Mouse (Mus musculus): ENCODE data around the gene Ube4b. TPM values are rescaled to one million over a fixed set of nuclear protein-coding genes. Genes with fewer than 3 reads are reported as not detected.

Gene Ube4b
- total RNA-seq, 2 experiments from 2014 or later = 100 to 102 TPM

DNA sequence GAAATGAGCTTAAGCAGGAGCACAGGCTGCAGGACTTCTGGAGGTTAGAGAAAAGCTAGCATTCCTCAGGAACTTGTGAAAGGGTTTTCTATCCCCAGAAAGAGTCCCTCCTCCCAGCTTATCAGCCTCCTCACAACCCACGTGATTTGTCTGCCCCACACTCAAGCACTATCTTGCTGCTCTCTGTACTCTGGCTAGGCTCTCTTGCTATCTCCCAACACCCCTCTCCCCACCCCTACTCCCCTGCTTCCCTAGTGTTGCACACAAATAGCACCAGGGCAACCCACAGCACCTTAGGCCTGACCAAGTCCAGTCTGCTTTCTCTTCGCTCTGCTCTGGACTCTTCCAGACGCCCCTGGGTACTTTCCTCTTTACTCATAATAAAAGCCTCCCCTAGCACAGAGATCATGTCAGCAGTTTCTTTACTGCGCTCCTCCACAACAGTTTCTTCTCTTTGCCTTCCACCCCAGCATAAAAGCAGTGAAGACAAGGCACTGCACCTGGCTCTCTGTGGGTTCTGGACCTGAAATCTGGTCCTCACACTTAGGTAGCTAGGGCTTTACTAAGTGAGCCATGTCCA lies 27.1 kb downstream of the Ube4b start:
- intact Hi-C loops (cut with DNase I) = no loop called here
- no peak for DNase-seq (ENCODE audit: low spot score in 2 of 2)

GRCm38 (mm10) chr4:149398181-149398735 lies 28.3 kb downstream of the Ube4b start:
- DNase-seq (ENCODE audit: low spot score in 2 of 2) = no peak
- intact Hi-C loops (cut with DNase I) = no loop called here

DNA sequence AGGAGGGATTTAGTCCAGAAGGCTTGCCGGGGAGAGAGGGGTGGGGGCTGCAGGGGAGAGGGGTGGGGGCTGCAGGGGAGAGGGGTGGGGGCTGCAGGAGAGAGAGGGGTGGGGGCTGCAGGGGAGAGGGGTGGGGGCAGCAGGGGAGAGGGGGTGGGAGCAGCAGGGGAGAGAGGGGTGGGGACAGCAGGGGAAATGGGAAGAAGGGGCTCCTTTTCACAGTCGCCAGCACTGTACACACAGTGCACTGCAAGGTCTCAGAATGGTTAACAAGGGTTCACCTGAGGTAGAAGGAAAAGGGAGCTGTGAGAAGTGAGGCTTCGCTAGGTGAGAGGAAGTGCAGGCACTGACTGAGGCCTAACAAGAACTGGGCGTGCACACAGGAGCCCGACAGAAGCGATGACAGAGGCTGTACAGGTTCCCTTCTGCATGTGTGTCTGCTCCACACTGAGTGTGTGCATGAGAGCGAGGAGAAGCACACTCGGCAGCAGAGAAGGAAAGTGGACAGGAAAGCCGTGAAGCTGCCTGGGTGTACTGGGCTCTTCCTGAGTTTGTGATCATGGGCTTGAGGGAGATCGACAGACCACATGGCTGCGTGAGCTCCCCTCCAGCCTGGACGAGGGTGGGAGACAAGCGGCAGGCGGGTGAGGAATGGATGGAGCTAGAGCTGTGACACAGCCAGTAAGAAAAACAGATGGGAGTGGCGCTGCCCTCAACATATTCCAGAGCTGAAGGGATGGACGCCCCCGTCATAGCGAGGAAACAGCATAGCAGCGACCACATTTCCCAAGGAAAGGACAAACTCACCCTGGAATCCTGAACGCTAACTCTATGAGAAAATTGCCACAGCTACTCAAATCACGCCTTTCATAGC lies 29.9 kb downstream of the Ube4b start:
- peak; percentile 38 to 52 for DNase-seq (ENCODE audit: low spot score in 2 of 2)
- intact Hi-C loops (cut with DNase I) = no loop called here

DNA sequence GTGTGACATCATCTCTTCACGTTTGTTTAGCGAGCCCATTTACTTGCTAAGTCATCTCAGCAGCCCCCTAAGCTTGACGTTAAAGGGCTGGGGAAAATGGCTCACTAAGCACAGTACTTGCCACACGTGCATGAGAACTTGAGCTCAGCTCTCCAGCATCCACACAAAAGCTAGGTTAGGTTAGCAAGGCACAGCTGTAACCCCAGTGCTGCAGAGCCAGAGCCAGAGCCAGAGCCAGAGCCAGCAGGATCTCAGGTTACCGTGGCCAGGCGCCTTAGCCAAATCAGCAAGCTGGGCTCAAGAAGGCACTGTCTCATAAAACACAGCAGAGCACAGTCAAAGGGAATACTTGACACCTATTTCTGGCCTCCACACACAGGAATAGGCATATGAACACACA lies 31.0 kb downstream of the Ube4b start:
- intact Hi-C loops (cut with DNase I) = no loop called here
- no peak for DNase-seq (ENCODE audit: low spot score in 2 of 2)

DNA sequence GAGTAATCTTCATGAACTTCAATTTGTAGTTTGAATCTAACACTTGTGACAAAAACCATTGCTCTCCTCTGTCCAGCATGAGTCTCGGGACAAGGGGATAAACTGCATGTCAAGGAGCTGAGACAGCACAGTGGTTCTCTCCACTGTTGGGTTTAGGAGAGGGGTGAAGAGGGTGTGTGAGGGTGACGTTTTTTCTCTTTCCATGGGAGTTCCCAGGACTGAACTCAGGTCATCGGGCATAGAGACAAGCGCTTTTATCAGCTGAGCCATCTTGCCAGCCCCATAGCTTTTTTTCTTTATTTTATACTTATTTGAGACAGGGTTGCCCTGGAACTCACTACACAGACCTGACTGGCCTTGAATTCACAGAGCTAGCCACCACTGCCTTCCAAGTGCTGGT lies 32.3 kb downstream of the Ube4b start:
- no peak for DNase-seq (ENCODE audit: low spot score in 2 of 2)
- intact Hi-C loops (cut with DNase I) = no loop called here

GRCm38 (mm10) chr4:149393311-149393995 lies 33.1 kb downstream of the Ube4b start:
- intact Hi-C loops (cut with DNase I) = no loop called here
- no peak for DNase-seq (ENCODE audit: low spot score in 2 of 2)

DNA sequence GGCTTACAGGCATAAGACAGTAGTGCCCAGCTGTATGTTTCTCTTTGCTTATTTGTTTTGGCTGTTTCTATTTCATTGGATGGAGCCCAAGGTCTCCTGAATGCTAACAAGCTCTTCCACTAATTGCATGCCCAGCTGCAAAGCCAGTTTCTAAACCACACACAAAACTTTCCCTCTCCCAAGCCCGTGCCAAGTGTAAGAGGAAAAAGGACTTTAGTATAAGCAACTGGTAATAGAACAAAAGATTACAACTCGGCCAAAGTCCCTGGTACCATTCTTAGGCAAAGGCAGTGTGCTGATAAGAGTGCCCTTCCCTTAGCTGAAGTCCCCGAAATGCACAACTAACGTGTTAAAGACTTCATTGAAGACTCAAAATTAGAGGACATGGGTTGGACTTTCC lies 34.2 kb downstream of the Ube4b start:
- intact Hi-C loops (cut with DNase I) = no loop called here
- DNase-seq (ENCODE audit: low spot score in 2 of 2) = no peak

- intact Hi-C loops (cut with DNase I) = no loop called here
- no peak for DNase-seq (ENCODE audit: low spot score in 2 of 2)
Observed at GRCm38 (mm10) chr4:149381001-149381400, 45.5 kb downstream of the Ube4b start.

DNA sequence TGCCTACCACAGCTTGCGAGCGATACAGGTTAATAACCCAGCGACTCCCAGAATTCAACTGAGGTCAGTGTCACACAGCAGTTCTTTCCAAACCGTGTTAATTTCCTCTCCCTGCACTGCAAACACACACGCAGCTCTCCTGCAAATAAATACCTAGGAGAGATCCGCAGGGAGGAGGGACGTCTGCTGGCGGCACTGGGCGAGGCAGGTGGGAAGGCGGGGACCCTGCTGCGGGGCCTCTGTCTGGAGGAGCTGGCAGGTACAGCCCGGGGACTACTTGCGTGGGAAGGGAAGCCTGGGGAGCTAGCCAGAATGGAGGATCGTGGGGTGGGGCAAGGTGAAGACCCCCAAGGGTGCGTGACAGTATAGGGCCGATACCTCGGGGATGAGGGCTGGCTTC lies 46.7 kb downstream of the Ube4b start:
- intact Hi-C loops (cut with DNase I) = no loop called here
- no peak for DNase-seq (ENCODE audit: low spot score in 2 of 2)

DNA sequence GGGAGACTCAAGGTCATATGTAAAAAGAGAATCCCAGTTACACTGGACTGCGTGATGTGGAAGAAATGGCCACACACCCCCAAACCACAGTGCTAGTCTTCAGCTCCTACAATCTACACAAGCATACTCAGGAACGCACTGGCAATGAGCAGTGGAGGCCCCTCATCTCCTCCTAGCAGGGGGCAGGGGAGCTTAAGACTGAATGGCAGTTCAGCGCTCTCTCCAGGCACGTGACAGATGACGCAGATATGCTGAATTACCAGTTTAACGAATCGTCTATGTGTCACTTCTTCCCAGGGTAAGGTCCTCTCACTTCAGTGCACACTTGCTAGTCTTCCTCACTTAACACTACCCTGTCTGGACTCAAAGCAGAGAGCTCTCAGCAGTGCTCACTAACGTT lies 47.7 kb downstream of the Ube4b start:
- no peak for DNase-seq (ENCODE audit: low spot score in 2 of 2)
- intact Hi-C loops (cut with DNase I) = no loop called here

DNA sequence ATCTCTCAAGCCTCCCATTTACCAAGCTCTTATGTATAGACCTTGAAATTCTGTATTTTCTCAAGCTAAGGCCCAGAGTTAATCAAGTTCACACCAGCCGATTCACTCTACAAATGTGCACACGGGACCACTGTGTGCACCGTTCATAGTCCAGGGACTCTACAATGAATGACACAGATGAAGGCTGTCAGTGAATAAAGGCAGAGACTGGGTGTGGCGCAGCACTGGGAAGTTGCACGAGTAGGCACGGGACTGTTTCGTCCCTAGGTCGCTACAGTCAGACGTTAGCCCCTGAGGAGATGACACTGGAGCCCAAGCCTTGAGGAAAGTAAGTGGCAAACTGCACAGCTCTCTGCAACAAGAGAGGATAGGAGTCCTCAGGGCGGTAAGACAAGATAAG lies 50.5 kb downstream of the Ube4b start:
- DNase-seq (ENCODE audit: low spot score in 2 of 2) = no peak
- intact Hi-C loops (cut with DNase I) = no loop called here

GRCm38 (mm10) chr4:149374662-149375061 lies 51.9 kb downstream of the Ube4b start:
- no peak for DNase-seq (ENCODE audit: low spot score in 2 of 2)

DNA sequence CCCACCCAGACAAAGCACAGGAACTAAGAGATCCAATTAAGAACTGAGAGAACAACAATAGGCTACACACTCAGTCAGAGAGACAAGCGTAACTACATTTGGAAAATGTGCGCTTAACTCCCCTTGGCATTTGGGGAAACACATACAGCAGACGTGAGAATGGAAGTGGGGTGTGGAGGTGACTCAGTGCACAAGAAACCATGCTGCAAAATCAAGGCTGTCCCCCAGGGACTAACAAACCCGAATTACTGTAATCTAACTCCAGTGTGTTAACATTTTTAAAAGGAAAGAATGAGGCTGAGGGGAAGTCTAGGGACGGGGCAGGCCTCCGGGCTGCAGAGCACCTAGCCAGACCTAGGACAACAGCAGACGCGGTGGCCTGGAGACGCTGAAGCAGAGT lies 52.6 kb downstream of the Ube4b start:
- intact Hi-C loops (cut with DNase I) = loop anchor here (5.0 kb wide), 1 partner anchor 168 kb away; no protein-coding TSS in a partner anchor
- DNase-seq (ENCODE audit: low spot score in 2 of 2) = no peak

More at GRCm38 (mm10) chr4:149374662-149375061, 51.9 kb downstream of the Ube4b start:
- intact Hi-C loops (cut with DNase I) = loop anchor here (5.0 kb wide), 1 partner anchor 168 kb away; no protein-coding TSS in a partner anchor

DNA sequence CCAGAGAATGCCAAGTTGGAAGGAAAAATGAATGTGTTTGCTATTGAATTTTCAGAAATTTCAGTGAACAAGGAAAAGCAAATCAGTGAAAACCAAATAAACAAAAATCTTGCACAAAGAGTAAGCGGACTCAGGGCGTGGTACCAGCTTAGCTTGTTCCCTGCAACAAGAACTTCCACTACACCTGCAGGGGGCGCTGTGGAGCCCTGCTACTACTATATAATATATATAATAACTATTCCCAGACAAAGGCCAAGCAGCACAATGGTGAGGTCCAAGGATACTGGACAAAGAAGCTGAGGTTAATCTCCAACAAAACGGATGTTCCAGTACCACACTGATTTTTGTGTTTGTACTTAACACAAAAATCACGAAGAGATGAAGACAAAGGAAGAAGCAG lies 53.1 kb downstream of the Ube4b start:
- intact Hi-C loops (cut with DNase I) = loop anchor here (5.0 kb wide), 1 partner anchor 169 kb away; no protein-coding TSS in a partner anchor
- DNase-seq (ENCODE audit: low spot score in 2 of 2) = peak; percentile 66 to 69

DNA sequence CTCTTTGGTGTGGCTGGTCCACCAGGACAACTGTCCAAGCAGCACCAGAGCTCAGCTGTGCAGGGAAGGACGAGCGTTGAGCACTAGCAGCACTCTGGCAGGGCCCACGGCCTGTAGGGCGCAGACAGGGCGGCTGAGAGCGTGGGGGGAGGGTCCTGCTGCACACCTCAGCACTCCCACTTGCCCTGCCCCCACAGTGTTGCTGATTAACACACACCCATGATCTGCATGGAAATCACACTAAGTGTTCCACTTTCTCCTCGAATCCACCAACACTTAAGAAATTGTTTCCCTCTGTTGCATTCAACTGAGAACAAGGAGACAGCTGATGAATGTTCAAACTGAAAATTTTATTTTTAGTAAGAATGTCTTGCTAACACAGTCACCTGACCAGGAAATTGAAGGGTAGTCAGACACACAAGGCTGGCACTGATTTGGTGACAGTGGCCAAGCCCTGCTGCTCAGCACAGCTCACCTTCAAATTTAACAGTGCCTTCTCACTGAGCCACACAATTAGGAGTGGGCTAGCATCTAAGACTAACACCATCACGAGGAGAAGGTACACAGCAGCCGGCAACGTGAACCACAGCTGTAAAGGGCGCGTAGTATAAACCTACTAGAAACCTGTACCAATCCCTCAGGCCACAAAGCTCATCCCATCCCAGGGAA lies 60.7 kb downstream of the Ube4b start:
- intact Hi-C loops (cut with DNase I) = no loop called here
- peak; percentile 42 to 64 for DNase-seq (ENCODE audit: low spot score in 2 of 2)

DNA sequence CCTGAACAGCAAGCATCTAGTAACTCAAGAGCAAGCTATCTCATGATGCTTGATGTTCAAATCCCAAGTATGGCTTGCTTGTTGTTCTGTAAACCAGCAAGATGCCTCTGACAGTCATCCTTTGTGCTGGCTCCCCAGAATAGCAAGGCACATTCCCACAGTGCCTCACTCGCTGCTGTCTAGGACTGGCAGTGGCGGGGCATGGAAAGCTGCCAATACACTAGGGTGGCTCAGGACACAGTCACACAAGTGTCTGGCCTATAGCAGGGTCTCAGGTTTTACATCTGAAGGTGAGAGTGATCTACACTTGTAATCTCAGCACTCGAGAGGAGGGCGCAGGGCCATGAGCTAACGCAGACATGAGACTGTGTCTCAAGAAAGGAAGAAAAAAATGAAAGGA lies 61.7 kb downstream of the Ube4b start:
- intact Hi-C loops (cut with DNase I) = no loop called here
- peak; percentile 57 to 61 for DNase-seq (ENCODE audit: low spot score in 2 of 2)

- intact Hi-C loops (cut with DNase I) = no loop called here
- DNase-seq (ENCODE audit: low spot score in 2 of 2) = no peak
Observed at GRCm38 (mm10) chr4:149361051-149361450, 65.5 kb downstream of the Ube4b start.

- DNase-seq (ENCODE audit: low spot score in 2 of 2) = no peak
- intact Hi-C loops (cut with DNase I) = no loop called here
Observed at GRCm38 (mm10) chr4:149360647-149361046, 65.9 kb downstream of the Ube4b start.

- intact Hi-C loops (cut with DNase I) = no loop called here
- no peak for DNase-seq (ENCODE audit: low spot score in 2 of 2)
Observed at GRCm38 (mm10) chr4:149357982-149358381, 68.6 kb downstream of the Ube4b start.

DNA sequence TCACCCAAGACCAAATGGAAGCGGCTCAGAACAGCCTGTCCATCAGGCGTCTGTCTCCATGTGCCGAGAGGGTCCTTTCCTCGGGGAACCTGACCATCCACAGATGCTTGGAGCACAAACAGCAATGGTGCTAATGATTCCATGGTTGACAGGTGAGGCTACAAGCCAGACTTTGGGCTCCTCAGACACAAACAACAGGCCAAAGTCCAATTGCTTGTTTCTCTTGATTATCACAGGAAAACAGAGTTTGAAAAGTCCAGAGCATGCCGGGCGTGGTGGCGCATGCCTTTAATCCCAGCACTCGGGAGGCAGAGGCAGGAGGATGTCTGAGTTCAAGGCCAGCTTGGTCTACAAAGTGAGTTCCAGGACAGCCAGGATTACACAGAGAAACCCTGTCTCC lies 71.9 kb downstream of the Ube4b start:
- intact Hi-C loops (cut with DNase I) = no loop called here
- DNase-seq (ENCODE audit: low spot score in 2 of 2) = no peak
